Mouse (Mus musculus) ES-CJ7 (cell line): ENCODE results near the gene Zfp37.
"Not testable (repeated sequence)": the region's sequence is repeated elsewhere in the genome, so short reads cannot be mapped to it uniquely, and the experiment has no call there.

Experiments
- DNase-seq: peaks from one replicate; pipeline ENCODE4 v3.0.0; 2011; ENCODE audit warnings: low read depth, low spot score

Gene Zfp37

DNA sequence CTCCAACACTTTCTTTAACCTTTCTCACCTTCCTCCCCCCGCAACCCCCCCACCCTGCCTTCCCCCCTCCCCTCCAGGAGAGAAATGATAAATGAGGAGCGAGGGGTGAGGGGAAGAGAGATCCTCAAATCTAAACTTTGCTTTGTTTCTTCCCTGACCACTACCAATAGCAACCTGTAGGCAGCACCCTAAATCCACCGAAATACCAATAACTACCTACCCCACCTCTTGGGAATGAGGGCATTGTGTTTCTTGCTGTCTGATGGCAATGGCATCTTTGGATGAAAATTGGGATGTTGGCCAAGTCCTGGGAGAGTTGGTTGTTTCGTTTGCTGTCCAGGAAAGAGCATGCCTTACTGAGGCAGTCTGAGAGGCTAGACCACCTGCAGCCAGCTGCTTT, 20.8 kb downstream of the Zfp37 start:
- DNase-seq: peak; percentile 25

DNA sequence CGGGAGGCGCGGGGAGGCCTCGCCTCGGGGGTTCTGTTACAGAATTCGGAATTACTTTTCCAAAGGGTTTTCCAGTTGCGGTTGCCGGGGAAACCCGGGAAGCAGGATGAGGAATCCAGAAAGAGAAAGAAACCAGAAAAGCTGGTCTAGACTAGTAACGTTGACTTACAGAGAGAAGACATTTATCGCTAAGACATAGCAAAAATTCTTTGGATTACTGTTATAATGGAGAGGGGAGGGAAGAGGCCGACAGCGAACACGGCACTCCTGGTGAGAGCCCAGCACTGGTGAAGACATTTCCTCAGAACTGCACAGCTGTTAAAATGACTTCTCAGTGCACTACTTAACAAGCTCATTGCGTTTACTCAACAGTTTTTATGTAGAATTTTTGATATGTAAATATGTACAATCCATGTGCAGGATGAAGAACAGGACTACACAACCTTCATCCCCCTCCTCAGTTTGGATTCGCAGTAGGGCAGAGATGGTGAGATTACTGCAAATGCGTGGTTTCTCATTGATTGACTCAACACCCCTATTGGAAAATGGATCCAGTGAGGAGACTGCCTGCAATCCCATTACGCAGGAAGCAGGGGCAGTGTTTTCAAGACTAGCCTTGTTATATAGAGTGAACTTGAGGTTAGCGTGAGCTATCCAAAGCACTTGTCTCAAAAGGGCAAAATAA, 22.0 kb downstream of the Zfp37 start:
- peak; percentile 37 for DNase-seq

DNA sequence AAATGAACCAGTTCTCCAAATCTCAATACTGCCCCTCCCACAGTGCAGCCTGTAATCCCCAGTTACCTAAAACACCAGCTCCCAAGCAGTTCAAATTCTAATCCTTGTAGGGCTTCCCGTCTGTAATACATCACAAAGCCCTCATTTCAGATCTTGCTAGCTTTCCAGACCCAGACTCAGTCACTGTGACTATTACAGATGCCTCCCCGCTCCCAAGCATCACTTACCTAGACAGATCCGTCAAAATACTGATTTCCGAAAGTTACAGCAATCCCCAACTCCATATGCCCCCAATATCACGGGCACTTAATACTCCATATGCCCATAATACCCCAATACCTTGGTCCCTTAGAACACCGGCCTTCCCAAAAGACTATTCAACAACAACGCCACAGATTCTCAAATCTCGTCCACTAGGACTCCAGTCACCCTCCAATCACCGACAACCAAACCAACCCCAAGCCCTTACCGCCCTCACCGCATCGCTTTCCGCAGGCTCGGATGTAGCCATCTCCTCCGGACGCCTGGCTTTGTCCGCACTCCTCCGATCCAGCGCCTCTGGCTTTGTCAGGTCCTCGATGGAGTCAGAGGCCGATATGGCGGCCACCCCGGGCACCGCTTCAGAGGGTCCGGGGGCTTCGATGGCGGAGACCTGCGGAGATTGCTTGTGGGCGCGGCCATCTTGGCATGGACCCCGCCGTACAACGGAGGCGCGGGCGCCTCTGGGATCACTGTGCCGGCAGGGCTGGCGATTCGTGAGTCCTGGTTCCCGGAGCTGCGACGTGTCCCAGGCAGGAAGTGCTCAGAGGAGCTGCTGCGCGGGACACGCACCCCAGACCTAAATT, 22.8 kb downstream of the Zfp37 start:
- peak; percentile 81 for DNase-seq

DNA sequence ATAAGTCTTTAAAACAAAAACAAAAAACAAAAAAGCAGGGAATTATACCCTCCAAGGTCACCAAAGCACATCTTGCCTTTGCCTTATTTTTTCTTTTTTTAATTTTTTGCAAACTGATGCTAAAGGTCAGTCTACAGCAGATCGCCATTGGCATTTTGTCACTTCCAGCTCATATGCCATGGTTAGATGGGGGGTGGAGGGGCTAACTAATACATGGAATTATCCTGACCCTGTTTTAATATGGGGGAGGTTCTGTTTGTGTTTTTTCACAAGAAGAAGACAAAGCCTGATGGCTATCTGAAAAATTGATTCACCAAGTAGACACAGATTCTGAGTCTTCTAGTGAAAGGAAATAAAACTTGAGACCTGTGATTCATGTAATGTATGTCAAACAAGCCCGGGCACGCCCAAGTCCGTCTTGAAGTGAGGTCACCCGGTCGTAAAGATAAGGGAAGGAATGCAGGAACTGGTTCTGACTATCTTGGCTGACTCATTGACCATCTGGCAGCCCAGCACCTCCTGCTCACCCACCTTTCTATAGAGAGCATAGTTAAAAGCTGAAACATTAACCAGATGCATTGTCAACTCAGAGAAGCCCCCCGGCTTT, 30.8 kb downstream of the Zfp37 start:
- no peak for DNase-seq

DNA sequence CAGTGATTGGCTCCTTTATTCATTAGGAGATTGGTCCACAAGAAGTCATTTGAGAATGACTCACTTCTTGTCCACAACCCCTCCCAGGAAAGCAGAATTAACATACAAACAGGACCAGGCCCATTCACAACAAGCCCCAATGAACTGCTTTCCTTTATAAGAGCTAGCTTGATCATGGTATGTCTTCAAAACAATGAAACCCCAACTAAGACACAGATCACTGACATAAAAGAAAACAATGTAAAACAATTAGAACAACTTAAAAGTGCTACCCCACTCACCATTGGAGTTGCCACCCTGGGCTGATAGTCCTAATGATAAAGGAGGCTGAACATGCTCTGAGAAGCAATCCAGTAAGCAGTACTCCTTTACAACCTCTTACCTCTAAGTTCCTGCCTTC, 42.1 kb downstream of the Zfp37 start:
- DNase-seq: peak; percentile 43

DNA sequence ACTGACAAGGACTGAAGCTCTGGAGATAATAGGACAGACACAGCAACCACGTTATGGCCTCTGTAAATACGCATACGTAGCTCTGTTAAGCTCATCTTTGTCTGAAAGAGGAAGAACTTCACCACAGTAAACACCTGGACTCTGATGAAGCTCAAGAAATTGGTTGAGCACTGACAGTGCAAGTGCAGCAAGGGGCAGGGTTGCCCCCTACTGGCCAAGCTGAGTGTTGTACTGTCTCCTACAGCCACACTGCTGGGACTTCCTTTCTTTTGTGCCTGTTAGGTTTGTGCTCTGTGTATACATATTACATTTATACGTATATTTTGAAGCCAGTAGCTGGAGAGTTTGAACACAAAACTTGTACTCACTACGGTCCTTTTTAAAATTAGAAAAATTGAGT, 53.6 kb downstream of the Zfp37 start:
- DNase-seq: peak; percentile 53

DNA sequence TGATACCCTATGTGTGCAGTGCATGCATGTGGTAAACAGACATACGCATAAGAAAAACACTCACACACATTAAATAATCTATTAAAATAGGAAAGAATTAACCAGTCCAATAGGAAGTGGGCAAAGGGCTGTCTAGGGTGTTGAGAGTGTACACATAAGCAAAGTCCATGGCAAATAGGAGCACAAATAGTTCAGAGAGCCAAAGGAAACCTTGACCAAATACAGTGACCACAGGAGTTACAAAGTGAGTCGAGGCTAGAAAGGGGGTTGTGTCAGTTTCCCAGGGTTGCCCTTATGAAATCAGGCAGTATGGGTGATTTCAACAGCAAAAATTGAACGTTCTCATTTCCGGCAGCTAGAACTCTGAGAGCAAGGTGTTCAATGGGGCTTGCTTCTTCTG, 56.4 kb downstream of the Zfp37 start:
- no peak for DNase-seq

DNA sequence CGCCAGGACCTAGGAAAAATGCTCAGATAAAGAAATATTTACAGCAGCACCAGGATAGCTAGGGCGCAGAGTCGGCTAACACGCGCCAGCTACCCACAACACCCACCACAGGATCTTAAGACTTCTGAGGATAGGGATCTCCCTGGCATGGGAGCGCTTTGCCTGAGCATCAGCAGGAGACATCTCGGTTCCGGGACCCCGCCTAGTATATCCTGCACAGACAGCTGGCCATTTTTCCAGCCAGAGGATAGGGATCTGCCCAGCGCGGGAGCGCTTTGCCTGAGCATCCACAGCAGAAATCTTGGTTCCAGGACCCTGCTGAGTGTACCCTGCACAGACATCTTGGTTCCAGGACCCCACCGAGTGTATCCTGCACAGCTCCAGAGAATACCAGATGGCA, 63.2 kb downstream of the Zfp37 start:
- not testable (repeated sequence) for DNase-seq

DNA sequence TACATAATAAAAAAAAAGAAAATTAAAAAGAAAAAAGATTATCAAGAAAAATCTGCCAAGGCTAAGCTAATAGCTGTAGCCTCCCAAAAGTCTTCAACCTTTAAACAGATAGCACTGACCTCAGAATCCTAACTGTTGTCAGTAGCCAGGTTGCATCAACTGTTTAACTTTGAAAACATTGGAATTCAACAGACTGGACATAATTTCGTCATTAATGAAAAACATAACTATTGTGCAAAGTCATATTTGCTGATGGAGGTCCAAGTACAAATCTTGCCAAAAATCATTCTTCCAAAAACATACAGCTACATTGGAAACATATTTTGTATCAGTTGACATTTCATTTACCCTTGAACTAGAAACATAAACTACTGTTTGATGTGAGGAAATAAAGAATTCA, 72.4 kb downstream of the Zfp37 start:
- no peak for DNase-seq

DNA sequence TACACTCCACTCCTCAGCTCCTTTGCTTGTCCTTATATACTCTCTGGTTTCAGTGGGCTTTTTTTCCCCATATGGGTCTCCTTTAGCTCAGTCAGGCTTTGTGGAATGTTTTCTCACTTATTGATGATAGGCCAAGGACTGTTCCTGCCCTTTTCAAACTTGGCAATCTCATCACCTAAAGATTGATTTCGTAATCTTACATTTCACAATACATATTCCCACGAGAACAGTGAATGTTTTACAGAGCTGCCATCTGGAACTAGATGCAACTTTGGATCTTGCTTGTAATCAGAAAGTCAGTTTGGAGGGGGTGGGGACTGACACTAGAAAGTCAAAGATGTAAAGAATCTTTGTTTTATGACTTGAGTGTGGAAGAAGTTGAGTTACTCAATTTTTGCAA, 80.0 kb downstream of the Zfp37 start, which contains the start of gene Mup21:
Gene Mup21 (minus strand): TSS at position 53 of the 400 bp plus-strand sequence.
- no peak for DNase-seq
